Mouse (Mus musculus): ENCODE data around the gene Cirbp.
"Not testable (repeated sequence)": the region's sequence is repeated elsewhere in the genome, so short reads cannot be mapped to it uniquely, and the experiment has no call there.

The Cirbp gene

GRCm38 (mm10) chr10:80161522-80162242 is 4.1 kb upstream of the Cirbp start:
- peak; percentile 30 for DNase-seq (ENCODE audit: low read depth, low spot score)

GRCm38 (mm10) chr10:80162243-80162608 is 3.6 kb upstream of the Cirbp start:
- DNase-seq (ENCODE audit: low read depth, low spot score): no peak

GRCm38 (mm10) chr10:80162716-80163299 is 3.0 kb upstream of the Cirbp start:
- no peak for DNase-seq (ENCODE audit: low read depth, low spot score)

GRCm38 (mm10) chr10:80163721-80164120 is 2.1 kb upstream of the Cirbp start:
- DNase-seq (ENCODE audit: low read depth, low spot score): no peak

- DNase-seq (ENCODE audit: low read depth, low spot score): no peak
These were observed 1.4 kb upstream of the Cirbp start for GRCm38 (mm10) chr10:80164161-80164997.

- DNase-seq (ENCODE audit: low read depth, low spot score): peak; percentile 94
These were observed 814 bp upstream of the Cirbp start for GRCm38 (mm10) chr10:80164998-80165344.

- not testable (repeated sequence) for DNase-seq (ENCODE audit: low read depth, low spot score)
These were observed 351 bp downstream of the Cirbp start for GRCm38 (mm10) chr10:80166136-80166535.

- DNase-seq (ENCODE audit: low read depth, low spot score): peak; percentile 99
These were observed 1.8 kb downstream of the Cirbp start for GRCm38 (mm10) chr10:80167460-80168037.

GRCm38 (mm10) chr10:80168038-80168661 is 2.4 kb downstream of the Cirbp start:
- peak; percentile 92 for DNase-seq (ENCODE audit: low read depth, low spot score)

- no peak for DNase-seq (ENCODE audit: low read depth, low spot score)
These were observed 3.3 kb downstream of the Cirbp start for GRCm38 (mm10) chr10:80169070-80169469.

GRCm38 (mm10) chr10:80169651-80170050 is 3.9 kb downstream of the Cirbp start:
- DNase-seq (ENCODE audit: low read depth, low spot score): peak; percentile 12

- peak; percentile 13 for DNase-seq (ENCODE audit: low read depth, low spot score)
These were observed 4.3 kb downstream of the Cirbp start for GRCm38 (mm10) chr10:80170052-80170451.

GRCm38 (mm10) chr10:80170601-80171021 is 4.8 kb downstream of the Cirbp start:
- DNase-seq (ENCODE audit: low read depth, low spot score): no peak

- DNase-seq (ENCODE audit: low read depth, low spot score): peak; percentile 10
These were observed 5.5 kb downstream of the Cirbp start for GRCm38 (mm10) chr10:80171252-80171651.

- DNase-seq (ENCODE audit: low read depth, low spot score): peak; percentile 22
These were observed 6.2 kb downstream of the Cirbp start for GRCm38 (mm10) chr10:80171760-80172526.

GRCm38 (mm10) chr10:80172527-80173292 is 6.9 kb downstream of the Cirbp start, which contains the start of gene 1600002K03Rik:
TSS of gene 1600002K03Rik (plus strand) at chr10:80172944.
- peak; percentile 95 for DNase-seq (ENCODE audit: low read depth, low spot score)

GRCm38 (mm10) chr10:80173358-80173757 is 7.6 kb downstream of the Cirbp start:
- no peak for DNase-seq (ENCODE audit: low read depth, low spot score)

GRCm38 (mm10) chr10:80173955-80174640 is 8.3 kb downstream of the Cirbp start:
- DNase-seq (ENCODE audit: low read depth, low spot score): no peak

GRCm38 (mm10) chr10:80174705-80175104 is 8.9 kb downstream of the Cirbp start:
- DNase-seq (ENCODE audit: low read depth, low spot score): peak; percentile 75
